Mouse (Mus musculus) intestine, postnatal 0 days (tissue): ENCODE measurements around the gene Rftn2. TPM values are rescaled to one million over a fixed set of nuclear protein-coding genes. Genes with fewer than 3 reads are reported as not detected.

Experiments
- ATAC-seq: fragments of 200-750 bp; cut with Nextera tagmentation; 2 replicates; pipeline ENCODE4 v1.8.0; 2017; ENCODE audit warnings: mild to moderate bottlenecking, moderate TSS enrichment, moderate library complexity
- H3K27ac ChIP-seq: fragments of 300-500 bp; sonication (generic); 2 replicates; pipeline ENCODE4 v1.5.1; 2014; ENCODE audit warnings: mild to moderate bottlenecking, low read depth, low read length, moderate library complexity
- H3K27me3 ChIP-seq: fragments of 300-500 bp; sonication (generic); replicated peaks from 2 replicates; pipeline ENCODE4 v1.6.1; 2014; ENCODE audit warnings: low read length, mixed read lengths; ENCODE audit not compliant: control insufficient read depth, insufficient read depth
- H3K36me3 ChIP-seq: fragments of 300-500 bp; sonication (generic); 2 replicates; pipeline ENCODE4 v1.6.1; 2014; ENCODE audit warnings: mild to moderate bottlenecking, moderate library complexity; ENCODE audit not compliant: control insufficient read depth, insufficient read depth
- H3K4me1 ChIP-seq: fragments of 300-500 bp; sonication (generic); replicated peaks from 2 replicates; pipeline ENCODE4 v1.6.1; 2014; ENCODE audit warnings: antibody characterized with exemption, low read length, mixed read lengths; ENCODE audit not compliant: control insufficient read depth, insufficient read depth
- H3K4me2 ChIP-seq: fragments of 300-500 bp; sonication (generic); replicated peaks from 2 replicates; pipeline ENCODE4 v1.6.1; 2014; ENCODE audit warnings: low read depth, mild to moderate bottlenecking, moderate library complexity
- H3K4me3 ChIP-seq: fragments of 300-500 bp; sonication (generic); 2 replicates; pipeline ENCODE4 v1.5.1; 2014; ENCODE audit warnings: low read depth, low read length
- H3K9ac ChIP-seq: fragments of 300-500 bp; sonication (generic); 2 replicates; pipeline ENCODE4 v1.6.1; 2014; ENCODE audit warnings: mild to moderate bottlenecking, low read depth, low read length
- H3K9me3 ChIP-seq: fragments of 300-500 bp; sonication (generic); 2 replicates; pipeline ENCODE4 v1.6.1; 2016; ENCODE audit warnings: mixed run types; ENCODE audit not compliant: control insufficient read depth
- CTCF ChIP-seq: sonication (generic); IDR thresholded peaks from 2 replicates; pipeline ENCODE4 v1.5.1; 2016; ENCODE audit warnings: low read depth, mild to moderate bottlenecking, control low read depth, antibody characterized with exemption, moderate library complexity
- WGBS: fragments of 180-500 bp; shearing (Covaris S2); extraction: QIAGEN DNeasy Blood & Tissue Kit; methylation state at CpG from one replicate; pipeline ENCODE4 v1.1.7; 2014; 5-methylcytosine and 5-hydroxymethylcytosine counted together
- polyA plus RNA-seq: library from polyadenylated mRNA; unstranded; fragments of >200 nt; fragmentation: Nextera tagmentation; extraction: Ambion mirVana; gene quantifications from 2 replicates; pipeline ENCODE4 v1.2.1, GENCODE M21; 2015

The Rftn2 gene
- polyA plus RNA-seq, 1 experiment from 2014 or later, result 3.4 TPM

GRCm38 (mm10) chr1:55207561-55207960 lies 19.0 kb downstream of the Rftn2 start:
- 91% methylated on average over 6 of the region's 6 CpGs for WGBS
- no peaks in the 10 kb centered on the region for H3K9me3 ChIP-seq

GRCm38 (mm10) chr1:55205808-55206327 lies 20.7 kb downstream of the Rftn2 start:
- TF ChIP-seq CTCF, result no peak
- no peak for ATAC-seq
- Histone ChIP-seq H3K9ac (no peak overlapping the region), H3K4me1 (no peaks in the 10 kb centered on the region), H3K9me3 (no peaks in the 10 kb centered on the region), H3K36me3 (no peaks in the 10 kb centered on the region), H3K4me3 (no peak overlapping the region), H3K27me3 (no peaks in the 10 kb centered on the region), H3K27ac (no peak overlapping the region), H3K4me2 (no peak overlapping the region)
- WGBS, result 76% methylated on average over 5 of the region's 5 CpGs

More at GRCm38 (mm10) chr1:55207561-55207960, 19.0 kb downstream of the Rftn2 start:
- Histone ChIP-seq H3K4me3 (no peak overlapping the region), H3K9ac (no peak overlapping the region), H3K27ac (no peak overlapping the region), H3K4me1 (no peaks in the 10 kb centered on the region; the same call in 1 of the 2 replicates), H3K36me3 (no peaks in the 10 kb centered on the region), H3K4me2 (no peak overlapping the region), H3K27me3 (no peaks in the 10 kb centered on the region)
- no peak for TF ChIP-seq CTCF
- no peak for ATAC-seq

GRCm38 (mm10) chr1:55201850-55202752 lies 24.5 kb downstream of the Rftn2 start:
- Histone ChIP-seq H3K27ac (no peak overlapping the region), H3K27me3 (no peaks in the 10 kb centered on the region), H3K4me3 (no peak overlapping the region), H3K4me1 (no peaks in the 10 kb centered on the region), H3K9ac (no peak overlapping the region), H3K36me3 (no peaks in the 10 kb centered on the region), H3K4me2 (no peak overlapping the region), H3K9me3 (no peaks in the 10 kb centered on the region)
- WGBS, result 70% methylated on average over 18 of the region's 18 CpGs
- peak; percentile 11; the same call in 1 of the 2 replicates for TF ChIP-seq CTCF
- no peak for ATAC-seq

- Histone ChIP-seq H3K4me1 (no peaks in the 10 kb centered on the region), H3K4me2 (no peak overlapping the region), H3K27me3 (no peaks in the 10 kb centered on the region), H3K9ac (no peak overlapping the region), H3K36me3 (no peaks in the 10 kb centered on the region), H3K9me3 (no peaks in the 10 kb centered on the region), H3K27ac (no peak overlapping the region), H3K4me3 (no peak overlapping the region)
- no peak for TF ChIP-seq CTCF
- WGBS, result 58% methylated on average over 3 of the region's 3 CpGs
- no peak for ATAC-seq
Measured at GRCm38 (mm10) chr1:55198719-55199118, 27.9 kb downstream of the Rftn2 start.

- H3K27me3 ChIP-seq, result no peaks in the 10 kb centered on the region
- H3K4me3 ChIP-seq, result no peak overlapping the region
- H3K36me3 ChIP-seq, result no peaks in the 10 kb centered on the region
- no peaks in the 10 kb centered on the region; the same call in 1 of the 2 replicates for H3K4me1 ChIP-seq
- H3K9me3 ChIP-seq, result no peaks in the 10 kb centered on the region
- 59% methylated on average over 6 of the region's 6 CpGs for WGBS
- no peak overlapping the region for H3K4me2 ChIP-seq
- no peak overlapping the region for H3K27ac ChIP-seq
- no peak overlapping the region for H3K9ac ChIP-seq
- TF ChIP-seq CTCF, result no peak
- ATAC-seq, result no peak
Measured at GRCm38 (mm10) chr1:55196327-55197003, 30.1 kb downstream of the Rftn2 start.

GRCm38 (mm10) chr1:55195021-55195420 lies 31.6 kb downstream of the Rftn2 start:
- no peaks in the 10 kb centered on the region for H3K36me3 ChIP-seq
- TF ChIP-seq CTCF, result no peak
- H3K27ac ChIP-seq, result no peak overlapping the region
- no peak for ATAC-seq
- no peak overlapping the region for H3K4me2 ChIP-seq
- H3K9ac ChIP-seq, result no peak overlapping the region
- H3K4me1 ChIP-seq, result no peaks in the 10 kb centered on the region; the same call in 1 of the 2 replicates
- no peaks in the 10 kb centered on the region for H3K9me3 ChIP-seq
- H3K27me3 ChIP-seq, result no peaks in the 10 kb centered on the region
- 84% methylated on average over 4 of the region's 4 CpGs for WGBS
- H3K4me3 ChIP-seq, result no peak overlapping the region
